9 mouse cellular contexts compared by ENCODE assay signal in genomic region chr3:108855864-108856263, GRCm38 (mm10). TPM values are rescaled to one million over a fixed set of nuclear protein-coding genes. Genes with fewer than 3 reads are reported as not detected.
A peak's percentile ranks its signal among the peaks of the same experiment; 100 is the strongest.
DNase-seq lines count a peak whose midpoint lies in the region; ATAC-seq lines count a peak whose summit lies in the region.
"Had no signal": no experiment of that assay in that cellular context is flagged by ENCODE, and none has a peak within 500 bp of the region (broad histone marks: within the 10 kb centered on the region; RNA-seq: fewer than 3 reads in every experiment).

No protein-coding gene starts in this region.

- peak; percentile 44 for ATAC-seq in lung, embryonic 16.5 days (ENCODE audit: low read depth)

- no peaks in the 10 kb centered on the region for H3K27me3 ChIP-seq in lung, embryonic 16.5 days (ENCODE audit: control insufficient read depth, insufficient read depth, low read depth, low read length)

- DNase-seq in layer of hippocampus, adult 11-12 months (ENCODE audit: low spot score): peak; percentile 56
- no peak for DNase-seq in layer of hippocampus, adult 9-10 months (ENCODE audit: low spot score)
- DNase-seq in A20 (ENCODE audit: low read depth, low spot score): peak; percentile 31
- peak; percentile 89 for DNase-seq in adrenal gland, adult 2 months
- peak; percentile 64 for DNase-seq in heart, adult 8-10 months (ENCODE audit: low spot score)
- peak; percentile 74 for DNase-seq in testis, postnatal 10 days (ENCODE audit: low spot score)
- no peak for DNase-seq in embryo, embryonic 11 days

- WGBS in lung, embryonic 16.5 days: 34% methylated on average over 10 of the region's 10 CpGs

- no peaks in the 10 kb centered on the region for H3K9me3 ChIP-seq in lung, embryonic 16.5 days (ENCODE audit: control insufficient read depth, low read length)

- peak overlapping the region; percentile 42 for H3K27ac ChIP-seq in lung, embryonic 16.5 days (ENCODE audit: low read length)
- H3K27ac ChIP-seq: liver, embryonic 14.5 days had no signal

- no peak overlapping the region for H3K4me3 ChIP-seq in lung, embryonic 16.5 days (ENCODE audit: low read length)

- peaks cover 35% of the 10 kb centered on the region for H3K4me1 ChIP-seq in lung, embryonic 16.5 days (replicated peaks; ENCODE audit: control insufficient read depth, insufficient read depth, low read length)

- H3K9ac ChIP-seq in lung, embryonic 16.5 days (ENCODE audit: low read length): 0 out of 2 replicates have a peak overlapping the region, but pooled peaks have one; percentile 36
- H3K9ac ChIP-seq: liver, embryonic 14.5 days had no signal

- no peak overlapping the region for H3K4me2 ChIP-seq in lung, embryonic 16.5 days (ENCODE audit: low read depth, low read length)

- no peaks in the 10 kb centered on the region for H3K36me3 ChIP-seq in lung, embryonic 16.5 days (ENCODE audit: control insufficient read depth, insufficient read depth, low read length)

RNA-seq across cellular contexts. Expression of gene Stxbp3, which starts 15.5 kb away (rescaled TPM):
- 10 to 100 TPM; 43.1 to 60.1 TPM for total RNA-seq in adrenal gland, adult 2 months (2021)
- polyA plus RNA-seq in adrenal gland, adult 2 months (2012; rRNA removed): 1.9 and 2.8 TPM in 2 replicates
- total RNA-seq in heart, adult 8-10 months (2022): 10 to 100 TPM; 16.7 to 27.6 (median 21.9) TPM
- polyA plus RNA-seq in lung, embryonic 16.5 days (2015; fragmentation: Nextera tagmentation; extraction: Ambion mirVana): 50.7 and 51.5 TPM in 2 replicates

RNA-seq across cellular contexts. Expression of gene Fndc7, which starts 33.9 kb away (rescaled TPM):
- total RNA-seq in adrenal gland, adult 2 months (2021): 1 to 10 TPM in 1 of 2 experiments, under 1 TPM in 1; 0.35 to 1.1 TPM
- 0.19 and 0.25 TPM in 2 replicates for polyA plus RNA-seq in adrenal gland, adult 2 months (2012; rRNA removed)
- total RNA-seq in heart, adult 8-10 months (2022): under 1 TPM in 1 of 4 experiments, not detected in 3; 0.06 TPM
- polyA plus RNA-seq in lung, embryonic 16.5 days (2015; fragmentation: Nextera tagmentation; extraction: Ambion mirVana): 0.82 and 1.1 TPM in 2 replicates
- polyA plus RNA-seq: liver, embryonic 14.5 days had no signal

RNA-seq across cellular contexts. Expression of gene Prpf38b, which starts 55.7 kb away (rescaled TPM):
- 10 to 100 TPM; 39.8 to 77.9 TPM for total RNA-seq in adrenal gland, adult 2 months (2021)
- 108 and 117 TPM in 2 replicates for polyA plus RNA-seq in adrenal gland, adult 2 months (2012; rRNA removed)
- total RNA-seq in heart, adult 8-10 months (2022): 10 to 100 TPM; 14.1 to 18.6 (median 17.4) TPM
- 67.8 and 69.6 TPM in 2 replicates for polyA plus RNA-seq in lung, embryonic 16.5 days (2015; fragmentation: Nextera tagmentation; extraction: Ambion mirVana)

Comparison
In these comparisons a context has a peak if more than half of its experiments do, and no peak if none do; other contexts are left out.
1. DNase-seq: peak in layer of hippocampus, adult 11-12 months (single experiment), A20 (single experiment), adrenal gland, adult 2 months (single experiment), heart, adult 8-10 months (single experiment) and testis, postnatal 10 days (single experiment); none in layer of hippocampus, adult 9-10 months (single experiment) and embryo, embryonic 11 days (single experiment).